Comparison of ENCODE assay signal across 9 mouse cellular contexts in the genomic region with DNA sequence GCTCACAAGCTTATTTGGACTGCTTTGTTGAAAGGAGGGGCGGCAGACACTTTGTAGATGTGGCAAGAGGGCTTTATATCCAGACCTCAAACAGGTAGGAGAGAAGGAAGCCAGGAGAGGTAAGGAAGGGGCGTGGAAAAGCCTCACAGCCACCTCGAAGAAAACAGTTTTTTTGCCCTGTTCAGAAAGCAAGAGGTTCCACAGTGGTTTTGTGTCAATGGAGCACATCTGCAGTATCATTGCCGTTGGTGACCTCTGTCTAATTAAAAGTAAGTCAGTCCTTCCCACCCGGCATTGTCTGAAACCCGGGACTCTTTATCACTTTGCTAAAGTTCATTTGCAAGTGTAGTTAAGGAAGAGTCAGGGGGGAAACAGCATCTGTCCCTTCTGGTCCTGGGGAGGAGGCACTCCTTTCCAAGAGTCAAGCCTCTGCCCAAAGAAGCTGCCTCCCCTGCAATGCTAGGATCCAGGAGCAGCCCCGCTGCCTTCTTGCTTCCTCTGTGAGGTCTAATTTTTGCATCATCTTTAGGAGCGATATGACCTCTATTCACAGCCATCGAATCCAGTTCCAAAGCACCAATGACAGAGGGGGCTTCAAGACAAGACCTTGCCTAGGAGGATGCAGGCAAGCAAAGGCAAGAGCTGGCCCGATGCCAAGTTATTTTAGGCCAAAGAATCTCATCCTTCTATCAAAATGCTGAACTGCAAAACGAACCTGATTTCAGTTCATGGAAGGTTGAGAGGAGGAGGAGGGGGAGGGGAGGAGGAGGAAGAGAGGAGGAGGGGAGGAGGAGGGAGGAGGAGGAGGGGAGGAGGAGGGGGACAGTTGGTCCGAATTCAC. TPM values are rescaled to one million over a fixed set of nuclear protein-coding genes. Genes with fewer than 3 reads are reported as not detected.
DNase-seq lines count a peak whose midpoint lies in the region; ATAC-seq lines count a peak whose summit lies in the region.
"Had no signal": no experiment of that assay in that cellular context is flagged by ENCODE, and none has a peak within 500 bp of the region (broad histone marks: within the 10 kb centered on the region; RNA-seq: fewer than 3 reads in every experiment).

No protein-coding gene starts in this region.

- peak overlapping the region; percentile 29; the same call in 1 of the 2 replicates for H3K9ac ChIP-seq in forebrain, embryonic 11.5 days (ENCODE audit: low read length)
- H3K9ac ChIP-seq in liver, embryonic 15.5 days: no peak overlapping the region

- H3K27me3 ChIP-seq in forebrain, embryonic 11.5 days (ENCODE audit: control insufficient read depth, insufficient read depth, low read length): peaks cover 2% of the 10 kb centered on the region; the same call in 1 of the 2 replicates
- peaks cover 18% of the 10 kb centered on the region for H3K27me3 ChIP-seq in liver, embryonic 15.5 days

- H3K4me3 ChIP-seq in forebrain, embryonic 11.5 days (ENCODE audit: low read depth, low read length): peak overlapping the region; percentile 46
- H3K4me3 ChIP-seq in liver, embryonic 15.5 days (replicated peaks): no peak overlapping the region

- no peak overlapping the region for H3K27ac ChIP-seq in forebrain, embryonic 11.5 days (ENCODE audit: low read depth, low read length)
- H3K27ac ChIP-seq in liver, embryonic 15.5 days (replicated peaks): no peak overlapping the region

- peak; percentile 27 for DNase-seq in gastrocnemius, postnatal 10 days
- no peak for DNase-seq in gastrocnemius, postnatal 25 days
- DNase-seq in adrenal gland, postnatal 25 days: peak; percentile 11
- peak; percentile 67 for DNase-seq in forebrain, embryonic 11.5 days (ENCODE audit: low spot score)
- peak; percentile 32 for DNase-seq in kidney, postnatal 10 days
- peak; percentile 50 to 53 for DNase-seq in right cerebral cortex, adult 2 months (ENCODE audit: low spot score in 2 of 2)
- DNase-seq in thymus, postnatal 4 days: no peak

- H3K36me3 ChIP-seq in forebrain, embryonic 11.5 days (ENCODE audit: control insufficient read depth, insufficient read depth, low read length): no peaks in the 10 kb centered on the region
- no peaks in the 10 kb centered on the region for H3K36me3 ChIP-seq in liver, embryonic 15.5 days (replicated peaks)

- no peaks in the 10 kb centered on the region for H3K9me3 ChIP-seq in forebrain, embryonic 11.5 days (ENCODE audit: control insufficient read depth, low read length)
- no peaks in the 10 kb centered on the region for H3K9me3 ChIP-seq in liver, embryonic 15.5 days (replicated peaks)

- ATAC-seq in forebrain, embryonic 11.5 days (replicated peaks; ENCODE audit: low FRiP score): peak; percentile 57
- ATAC-seq in liver, embryonic 15.5 days (ENCODE audit: insufficient read depth): no peak

- H3K4me1 ChIP-seq in forebrain, embryonic 11.5 days (replicated peaks; ENCODE audit: control insufficient read depth, insufficient read depth, low read length): no peaks in the 10 kb centered on the region; the same call in 1 of the 2 replicates
- H3K4me1 ChIP-seq in liver, embryonic 15.5 days (replicated peaks): no peaks in the 10 kb centered on the region

- WGBS in forebrain, embryonic 11.5 days: 14% methylated on average over 12 of the region's 12 CpGs
- WGBS in liver, embryonic 15.5 days (ENCODE audit: insufficient replicate concordance): 5% methylated on average over 12 of the region's 12 CpGs

- peak overlapping the region; percentile 69 for H3K4me2 ChIP-seq in forebrain, embryonic 11.5 days (ENCODE audit: low read depth, low read length, severe bottlenecking)
- peak overlapping the region; percentile 51; the same call in 1 of the 2 replicates for H3K4me2 ChIP-seq in liver, embryonic 15.5 days

RNA-seq across cellular contexts. Expression of a gene that starts 31.5 kb away (rescaled TPM):
- total RNA-seq in gastrocnemius, postnatal 10 days (2021): under 1 TPM; 0.16 to 0.25 TPM
- under 1 TPM in 1 of 2 experiments, not detected in 1; 0.03 TPM for total RNA-seq in gastrocnemius, postnatal 25 days (2021)
- total RNA-seq in adrenal gland, postnatal 25 days (2021): 0.18 and 0.38 TPM in 2 replicates
- 1.8 and 2.0 TPM in 2 replicates for polyA plus RNA-seq in forebrain, embryonic 11.5 days (2014; fragmentation: Nextera tagmentation; extraction: Ambion mirVana)
- polyA plus RNA-seq in liver, embryonic 15.5 days (2015; fragmentation: Nextera tagmentation; extraction: Ambion mirVana): not detected in 2 replicates
- total RNA-seq: heart, adult 18-20 months had no signal

Comparison
In these comparisons a context has a peak if more than half of its experiments do, and no peak if none do; other contexts are left out.
1. DNase-seq: peak in gastrocnemius, postnatal 10 days (single experiment), adrenal gland, postnatal 25 days (single experiment), forebrain, embryonic 11.5 days (single experiment), kidney, postnatal 10 days (single experiment) and right cerebral cortex, adult 2 months (2 of 2); none in gastrocnemius, postnatal 25 days (single experiment) and thymus, postnatal 4 days (single experiment).